14 mouse cellular contexts compared by ENCODE assay signal in the genomic region with DNA sequence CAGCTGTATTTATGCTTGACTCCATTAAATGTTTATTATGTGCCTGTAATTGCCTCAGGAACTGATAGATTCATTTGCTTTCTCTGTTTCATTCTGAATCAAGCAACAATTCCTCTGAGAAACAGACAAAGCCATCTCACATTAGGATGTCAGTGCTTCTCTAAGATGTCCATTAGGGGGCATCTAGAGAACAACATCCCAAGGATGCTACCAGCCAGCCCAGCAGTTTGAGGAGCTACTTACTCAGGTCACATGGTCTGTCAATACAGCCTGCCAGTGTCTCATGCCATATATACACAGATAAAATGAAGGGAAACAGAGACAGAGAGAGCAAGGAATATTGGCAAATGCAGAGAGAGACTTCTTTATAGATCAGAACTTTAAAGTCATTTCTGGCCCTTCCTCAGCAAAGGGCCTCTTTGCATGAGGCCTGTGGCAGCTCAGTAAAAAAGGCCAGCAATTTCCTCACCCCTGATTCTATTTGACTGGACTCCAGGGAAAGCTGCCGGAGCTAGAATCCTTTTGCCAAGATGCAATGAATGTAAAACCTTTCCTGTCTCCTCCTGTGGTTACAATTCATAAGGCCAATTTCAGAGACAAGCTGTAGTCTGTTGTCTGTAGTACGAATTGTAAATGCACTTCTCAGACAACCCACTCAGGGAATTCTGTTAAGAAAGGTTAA.
A peak's percentile ranks its signal among the peaks of the same experiment; 100 is the strongest.
DNase-seq lines count a peak whose midpoint lies in the region; ATAC-seq lines count a peak whose summit lies in the region.
"Had no signal": no experiment of that assay in that cellular context is flagged by ENCODE, and none has a peak within 500 bp of the region (broad histone marks: within the 10 kb centered on the region; RNA-seq: fewer than 3 reads in every experiment).

No protein-coding gene starts in this region.

- H3K9me3 ChIP-seq in forebrain, embryonic 14.5 days (replicated peaks; ENCODE audit: control insufficient read depth, low read length) = no peaks in the 10 kb centered on the region
- H3K9me3 ChIP-seq in forebrain, embryonic 11.5 days (ENCODE audit: control insufficient read depth, low read length) = no peaks in the 10 kb centered on the region
- H3K9me3 ChIP-seq in midbrain, embryonic 11.5 days (ENCODE audit: control insufficient read depth, low read length) = no peaks in the 10 kb centered on the region
- no peaks in the 10 kb centered on the region for H3K9me3 ChIP-seq in midbrain, embryonic 15.5 days
- H3K9me3 ChIP-seq in heart, embryonic 11.5 days (replicated peaks; ENCODE audit: control insufficient read depth, low read length) = no peaks in the 10 kb centered on the region

- H3K27me3 ChIP-seq in forebrain, embryonic 14.5 days (replicated peaks; ENCODE audit: control insufficient read depth, insufficient read depth, low read length) = no peaks in the 10 kb centered on the region
- no peaks in the 10 kb centered on the region for H3K27me3 ChIP-seq in forebrain, embryonic 11.5 days (ENCODE audit: control insufficient read depth, insufficient read depth, low read length)
- no peaks in the 10 kb centered on the region for H3K27me3 ChIP-seq in midbrain, embryonic 11.5 days (ENCODE audit: control insufficient read depth, insufficient read depth, low read length)
- H3K27me3 ChIP-seq in midbrain, embryonic 15.5 days (replicated peaks) = no peaks in the 10 kb centered on the region
- no peaks in the 10 kb centered on the region for H3K27me3 ChIP-seq in heart, embryonic 11.5 days (ENCODE audit: control insufficient read depth, insufficient read depth, low read length)
- H3K27me3 ChIP-seq: CH12.LX had no signal

- 0 out of 2 replicates have a peak, but pooled peaks have one; percentile 54 for ATAC-seq in forebrain, embryonic 14.5 days
- no peak for ATAC-seq in forebrain, embryonic 11.5 days (replicated peaks; ENCODE audit: low FRiP score)
- ATAC-seq in midbrain, embryonic 11.5 days (ENCODE audit: low FRiP score) = peak; percentile 58; the same call in 1 of the 2 replicates
- ATAC-seq in midbrain, embryonic 15.5 days (replicated peaks) = no peak
- no peak for ATAC-seq in heart, embryonic 11.5 days (replicated peaks; ENCODE audit: insufficient number of reproducible peaks, low FRiP score, low TSS enrichment)

- H3K4me1 ChIP-seq in forebrain, embryonic 14.5 days (ENCODE audit: control insufficient read depth, insufficient read depth, low read length) = no peaks in the 10 kb centered on the region
- H3K4me1 ChIP-seq in forebrain, embryonic 11.5 days (replicated peaks; ENCODE audit: control insufficient read depth, insufficient read depth, low read length) = no peaks in the 10 kb centered on the region
- no peaks in the 10 kb centered on the region for H3K4me1 ChIP-seq in midbrain, embryonic 11.5 days (ENCODE audit: control insufficient read depth, insufficient read depth, low read length)
- H3K4me1 ChIP-seq in midbrain, embryonic 15.5 days = no peaks in the 10 kb centered on the region
- no peaks in the 10 kb centered on the region for H3K4me1 ChIP-seq in heart, embryonic 11.5 days (ENCODE audit: control insufficient read depth, insufficient read depth, low read length)

- H3K4me3 ChIP-seq in forebrain, embryonic 14.5 days (ENCODE audit: low read depth, low read length) = no peak overlapping the region
- no peak overlapping the region for H3K4me3 ChIP-seq in forebrain, embryonic 11.5 days (ENCODE audit: low read depth, low read length)
- H3K4me3 ChIP-seq in midbrain, embryonic 11.5 days (ENCODE audit: low read depth, low read length) = no peak overlapping the region
- no peak overlapping the region for H3K4me3 ChIP-seq in midbrain, embryonic 15.5 days
- no peak overlapping the region for H3K4me3 ChIP-seq in heart, embryonic 11.5 days (ENCODE audit: low read depth, low read length)

- DNase-seq in forebrain, embryonic 14.5 days (ENCODE audit: low spot score) = peak; percentile 31
- DNase-seq in forebrain, embryonic 11.5 days (ENCODE audit: low spot score) = no peak
- no peak for DNase-seq in midbrain, embryonic 11.5 days (ENCODE audit: low spot score, missing footprints)
- DNase-seq in embryo, embryonic 10.5 days (ENCODE audit: low spot score) = peak; percentile 22
- peak; percentile 22 for DNase-seq in retina, postnatal 1 day
- DNase-seq in gastrocnemius, adult 8-10 months (ENCODE audit: low spot score in 2 of 2) = no peak
- DNase-seq: adrenal gland, postnatal 25 days; heart, postnatal 10 days; kidney, adult 11 months; lung, adult 18-20 months; right cerebral cortex, postnatal 25 days had no signal

- H3K36me3 ChIP-seq in forebrain, embryonic 14.5 days (ENCODE audit: control insufficient read depth, insufficient read depth, low read length) = no peaks in the 10 kb centered on the region
- no peaks in the 10 kb centered on the region for H3K36me3 ChIP-seq in forebrain, embryonic 11.5 days (ENCODE audit: control insufficient read depth, insufficient read depth, low read length)
- no peaks in the 10 kb centered on the region for H3K36me3 ChIP-seq in midbrain, embryonic 11.5 days (ENCODE audit: control insufficient read depth, insufficient read depth, low read length)
- no peaks in the 10 kb centered on the region for H3K36me3 ChIP-seq in midbrain, embryonic 15.5 days (replicated peaks)
- H3K36me3 ChIP-seq in heart, embryonic 11.5 days (ENCODE audit: control insufficient read depth, insufficient read depth, low read length) = no peaks in the 10 kb centered on the region

- H3K27ac ChIP-seq in forebrain, embryonic 14.5 days (ENCODE audit: low read depth, low read length) = no peak overlapping the region
- no peak overlapping the region for H3K27ac ChIP-seq in forebrain, embryonic 11.5 days (ENCODE audit: low read depth, low read length)
- no peak overlapping the region for H3K27ac ChIP-seq in midbrain, embryonic 11.5 days (ENCODE audit: low read depth, low read length)
- H3K27ac ChIP-seq in midbrain, embryonic 15.5 days = no peak overlapping the region
- no peak overlapping the region for H3K27ac ChIP-seq in heart, embryonic 11.5 days (ENCODE audit: low read depth, low read length)

- H3K4me2 ChIP-seq in forebrain, embryonic 14.5 days (ENCODE audit: low read length) = no peak overlapping the region
- H3K4me2 ChIP-seq in forebrain, embryonic 11.5 days (ENCODE audit: low read depth, low read length, severe bottlenecking) = no peak overlapping the region
- no peak overlapping the region for H3K4me2 ChIP-seq in midbrain, embryonic 11.5 days
- H3K4me2 ChIP-seq in midbrain, embryonic 15.5 days = no peak overlapping the region
- H3K4me2 ChIP-seq in heart, embryonic 11.5 days = no peak overlapping the region

- no peak overlapping the region for H3K9ac ChIP-seq in forebrain, embryonic 14.5 days (ENCODE audit: low read length)
- no peak overlapping the region for H3K9ac ChIP-seq in forebrain, embryonic 11.5 days (ENCODE audit: low read length)
- no peak overlapping the region for H3K9ac ChIP-seq in midbrain, embryonic 11.5 days (ENCODE audit: low read length)
- H3K9ac ChIP-seq in midbrain, embryonic 15.5 days = no peak overlapping the region
- H3K9ac ChIP-seq in heart, embryonic 11.5 days (ENCODE audit: low read depth, low read length) = no peak overlapping the region

- WGBS in forebrain, embryonic 14.5 days = 73% methylated on average over 2 of the region's 2 CpGs
- 82% methylated on average over 2 of the region's 2 CpGs for WGBS in forebrain, embryonic 11.5 days
- WGBS in midbrain, embryonic 11.5 days = 80% methylated on average over 2 of the region's 2 CpGs
- WGBS in midbrain, embryonic 15.5 days = 53% methylated on average over 2 of the region's 2 CpGs
- WGBS in heart, embryonic 11.5 days (ENCODE audit: insufficient replicate concordance) = 76% methylated on average over 2 of the region's 2 CpGs

Comparison
In these comparisons a context has a peak if more than half of its experiments do, and no peak if none do; other contexts are left out.
1. ATAC-seq: peak in forebrain, embryonic 14.5 days (single experiment) and midbrain, embryonic 11.5 days (single experiment); none in forebrain, embryonic 11.5 days (single experiment), midbrain, embryonic 15.5 days (single experiment) and heart, embryonic 11.5 days (single experiment).
2. DNase-seq: peak in forebrain, embryonic 14.5 days (single experiment), embryo, embryonic 10.5 days (single experiment) and retina, postnatal 1 day (single experiment); none in forebrain, embryonic 11.5 days (single experiment), midbrain, embryonic 11.5 days (single experiment) and gastrocnemius, adult 8-10 months (0 of 2).